Mouse (Mus musculus) ES-E14 (cell line): Measurements from ENCODE around the gene Selenow. TPM values are rescaled to one million over a fixed set of nuclear protein-coding genes. Genes with fewer than 3 reads are reported as not detected.

ENCODE experiments used
- DNase-seq: peaks from one replicate; pipeline ENCODE4 v3.0.0-alpha.2; 2013; ENCODE audit warnings: low read depth, low spot score
- H3K27ac ChIP-seq: 2 replicates; pipeline ENCODE4 v1.5.1; 2012; ENCODE audit warnings: low read depth, mild to moderate bottlenecking, low read length, moderate library complexity, mixed read lengths; ENCODE audit not compliant: poor library complexity, insufficient read depth, severe bottlenecking
- H3K36me3 ChIP-seq: 2 replicates; pipeline ENCODE4 v1.6.1; 2012; ENCODE audit warnings: mild to moderate bottlenecking, low read length, moderate library complexity, mixed read lengths; ENCODE audit not compliant: control insufficient read depth, poor library complexity, insufficient read depth, severe bottlenecking
- H3K4me1 ChIP-seq, 2 experiments: fragments of 150-350 bp in 1 of 2; sonication (generic) in 1 of 2; 2 replicates each; pipeline ENCODE4 v1.6.1; 2012; ENCODE audit warnings: low read length in 2 of 2, mild to moderate bottlenecking in 1 of 2, mixed read lengths in 1 of 2; ENCODE audit not compliant: control insufficient read depth in 2 of 2, insufficient read depth in 2 of 2, poor library complexity in 1 of 2
- H3K4me3 ChIP-seq, 2 experiments: fragments of 150-350 bp in 1 of 2; sonication (generic) in 1 of 2; 2 replicates each; pipeline ENCODE4 v1.5.1; 2012; ENCODE audit warnings: low read length in 2 of 2, low read depth in 1 of 2, mild to moderate bottlenecking in 1 of 2, mixed read lengths in 1 of 2; ENCODE audit not compliant: insufficient read depth in 1 of 2, poor library complexity in 1 of 2, severe bottlenecking in 1 of 2
- H3K9ac ChIP-seq: 2 replicates; pipeline ENCODE4 v1.6.1; 2012; ENCODE audit warnings: low read depth, mild to moderate bottlenecking, low read length, mixed read lengths; ENCODE audit not compliant: poor library complexity, insufficient read depth, severe bottlenecking
- H3K9me3 ChIP-seq: fragments of 150-350 bp; sonication (generic); 2 replicates; pipeline ENCODE4 v1.6.1; 2012; ENCODE audit warnings: low read depth, mild to moderate bottlenecking, low read length; ENCODE audit not compliant: control insufficient read depth, insufficient read depth
- CHD2 ChIP-seq: IDR thresholded peaks from 2 replicates; pipeline ENCODE4 v1.6.1; 2014; ENCODE audit warnings: mild to moderate bottlenecking, low read depth, low read length, inconsistent platforms
- HCFC1 ChIP-seq: IDR thresholded peaks from 2 replicates; pipeline ENCODE4 v1.6.1; 2012; ENCODE audit warnings: low read length, inconsistent platforms, borderline replicate concordance; ENCODE audit not compliant: insufficient read depth
- MAFK ChIP-seq: IDR thresholded peaks from 2 replicates; pipeline ENCODE4 v1.6.1; 2014; ENCODE audit warnings: mild to moderate bottlenecking, low read depth, low read length, inconsistent platforms; ENCODE audit not compliant: insufficient read depth
- ZC3H11A ChIP-seq: IDR thresholded peaks from 2 replicates; pipeline ENCODE4 v1.6.1; 2012; ENCODE audit warnings: low read depth, mild to moderate bottlenecking, inconsistent platforms, low read length, borderline replicate concordance
- ZNF384 ChIP-seq: IDR thresholded peaks from 2 replicates; pipeline ENCODE4 v1.6.1; 2012; ENCODE audit warnings: low read depth, low read length, inconsistent platforms
- in situ Hi-C, 2 experiments: fragments of 600-800 bp; cut with MboI; formaldehyde crosslinking; loops; one replicate each; pipeline ENCODE4 v1.15.1; 2025; ENCODE audit warnings: low sequenced_read_pairs in 2 of 2, inconsistent platforms in 1 of 2; ENCODE audit not compliant: unreplicated experiment in 2 of 2
- total RNA-seq: library from RNA; depleted of rRNA; stranded (reverse); fragments of 300-350 nt; gene quantifications from 2 replicates; pipeline ENCODE4 v1.2.3, GENCODE M21; 2012

Selenow gene
- total RNA-seq, 1 experiment, result 54.0 TPM

- H3K36me3 ChIP-seq, result no peaks in the 10 kb centered on the region
- DNase-seq, result no peak
- H3K27ac ChIP-seq, result no peak overlapping the region
- no peak overlapping the region for H3K9ac ChIP-seq
- TF ChIP-seq CHD2 (no peak), MAFK (no peak), ZNF384 (no peak), HCFC1 (no peak), ZC3H11A (no peak)
- H3K9me3 ChIP-seq, result no peaks in the 10 kb centered on the region
- in situ Hi-C loops, result loop anchor here in 1 of 2 experiments (25.0 kb wide), 2 partner anchors 187 to 312 kb away; partner anchors contain the start of genes C5ar1, Inafm1 and Slc8a2
- H3K4me1 ChIP-seq, result peaks cover 5 to 18% of the 10 kb centered on the region in 2 experiments; a peak in 2 of 4 replicates
- peak overlapping the region; percentile 14 to 18; a peak in 1 of 4 replicates for H3K4me3 ChIP-seq
Observed at GRCm38 (mm10) chr7:15950008-15950407, 27.8 kb upstream of the Selenow start.

DNA sequence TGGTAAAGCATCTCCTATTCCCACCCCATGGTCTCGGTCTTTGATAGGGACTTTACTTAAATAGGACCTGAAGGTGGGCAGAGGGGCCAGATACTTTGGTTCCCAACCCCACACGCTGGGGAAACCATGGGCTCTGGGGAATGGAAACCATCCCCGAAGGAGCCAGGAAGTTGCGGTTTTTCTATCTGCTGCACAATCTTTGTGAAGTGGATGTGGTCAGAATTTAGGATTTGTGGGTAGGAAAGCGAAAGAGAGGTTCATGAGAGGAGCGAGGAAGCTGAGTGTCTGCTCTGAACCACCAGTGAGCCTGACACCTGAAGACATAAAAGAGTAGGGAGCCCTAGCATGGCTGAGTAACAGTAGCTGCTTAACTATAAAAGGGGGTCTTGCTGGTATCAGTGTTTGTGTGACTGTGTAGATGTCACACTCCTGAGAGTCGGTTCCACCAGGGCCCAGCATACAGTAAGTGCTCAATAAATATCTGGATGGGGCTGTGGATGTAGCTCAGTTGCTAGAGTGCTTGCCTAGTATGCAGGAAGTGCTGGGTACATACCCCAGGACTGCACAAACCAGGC is 27.1 kb upstream of the Selenow start:
- peaks cover 2% of the 10 kb centered on the region for H3K36me3 ChIP-seq
- in situ Hi-C loops, result no loop called here
- H3K9ac ChIP-seq, result no peak overlapping the region
- no peak for DNase-seq
- peaks cover 2 to 15% of the 10 kb centered on the region in 2 experiments; a peak in 3 of 4 replicates for H3K4me1 ChIP-seq
- H3K9me3 ChIP-seq, result no peaks in the 10 kb centered on the region
- no peak overlapping the region for H3K27ac ChIP-seq
- no peak overlapping the region for H3K4me3 ChIP-seq
- TF ChIP-seq HCFC1, result no peak
- no peak for TF ChIP-seq ZC3H11A
- no peak for TF ChIP-seq CHD2
- no peak for TF ChIP-seq MAFK
- TF ChIP-seq ZNF384, result no peak

DNA sequence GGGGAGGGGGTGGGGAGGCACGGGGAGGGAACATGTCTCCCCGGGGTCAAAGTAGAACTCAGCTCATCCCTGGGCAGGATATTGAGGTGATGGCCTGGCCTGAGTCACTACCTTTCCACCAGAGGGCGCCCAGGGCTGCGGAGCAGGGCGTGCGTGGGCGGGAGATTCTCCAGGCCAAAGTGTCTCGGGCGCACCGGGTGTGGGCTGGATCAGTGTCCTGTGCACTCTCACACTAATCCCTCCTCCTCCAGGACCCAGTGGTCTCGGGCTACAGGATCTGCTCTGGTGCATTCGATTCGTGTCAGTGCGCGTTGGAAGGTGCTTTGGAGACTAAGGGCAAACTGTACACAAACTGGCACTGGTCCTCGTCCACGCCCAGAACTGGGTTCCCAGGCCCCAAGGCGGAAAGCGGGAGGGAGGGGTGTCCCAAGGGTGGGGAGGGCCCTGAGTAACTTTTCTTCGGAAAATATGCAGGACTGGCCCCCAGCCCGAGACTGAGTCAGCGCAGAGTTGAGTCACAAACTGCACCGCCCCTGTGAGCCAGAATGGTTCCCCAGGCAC is 26.3 kb upstream of the Selenow start:
- Histone ChIP-seq H3K4me1 (peaks cover 2 to 18% of the 10 kb centered on the region in 2 experiments; a peak in 3 of 4 replicates), H3K27ac (no peak overlapping the region), H3K36me3 (peaks cover 10% of the 10 kb centered on the region), H3K4me3 (peak overlapping the region; percentile 41 to 63), H3K9ac (peak overlapping the region; percentile 45; the same call in 1 of the 2 replicates), H3K9me3 (no peaks in the 10 kb centered on the region)
- TF ChIP-seq MAFK (no peak), CHD2 (no peak), ZC3H11A (peak; percentile 16; the same call in 1 of the 2 replicates), ZNF384 (no peak), HCFC1 (peak; percentile 32; the same call in 1 of the 2 replicates)
- peak; percentile 86 for DNase-seq
- in situ Hi-C loops, result no loop called here

GRCm38 (mm10) chr7:15947653-15948260 is 25.6 kb upstream of the Selenow start:
- in situ Hi-C loops, result no loop called here
- Histone ChIP-seq H3K9me3 (no peaks in the 10 kb centered on the region), H3K4me1 (peaks cover 2 to 18% of the 10 kb centered on the region in 2 experiments; a peak in 3 of 4 replicates), H3K9ac (peak overlapping the region; percentile 34; the same call in 1 of the 2 replicates), H3K27ac (peak overlapping the region; percentile 19; the same call in 1 of the 2 replicates), H3K36me3 (peaks cover 17% of the 10 kb centered on the region), H3K4me3 (peak overlapping the region; percentile 16 to 39; a peak in 3 of 4 replicates)
- DNase-seq, result no peak
- TF ChIP-seq MAFK, result no peak
- TF ChIP-seq CHD2, result no peak
- no peak for TF ChIP-seq ZNF384
- no peak for TF ChIP-seq ZC3H11A
- TF ChIP-seq HCFC1, result no peak
